Mouse (Mus musculus) embryonic facial prominence, embryonic 10.5 days (tissue): ENCODE data around the gene March1. TPM values are rescaled to one million over a fixed set of nuclear protein-coding genes. Genes with fewer than 3 reads are reported as not detected.

Source experiments
- DNase-seq: peaks from one replicate; pipeline ENCODE4 v3.0.0-alpha.2; 2017; ENCODE audit warnings: low spot score
- H3K27ac ChIP-seq: fragments of 300-500 bp; sonication (generic); replicated peaks from 2 replicates; pipeline ENCODE4 v1.5.1; 2016; ENCODE audit warnings: mild to moderate bottlenecking
- H3K27me3 ChIP-seq: fragments of 300-500 bp; sonication (generic); replicated peaks from 2 replicates; pipeline ENCODE4 v1.6.1; 2016; ENCODE audit warnings: low read depth, mild to moderate bottlenecking; ENCODE audit not compliant: poor library complexity, severe bottlenecking
- H3K36me3 ChIP-seq: fragments of 300-500 bp; sonication (generic); replicated peaks from 2 replicates; pipeline ENCODE4 v1.6.1; 2016; ENCODE audit warnings: mild to moderate bottlenecking, moderate library complexity
- H3K4me1 ChIP-seq: fragments of 300-500 bp; sonication (generic); 2 replicates; pipeline ENCODE4 v1.6.1; 2016
- H3K4me3 ChIP-seq: fragments of 300-500 bp; sonication (generic); 2 replicates; pipeline ENCODE4 v1.5.1; 2016; ENCODE audit warnings: mild to moderate bottlenecking, moderate library complexity
- H3K9me3 ChIP-seq: fragments of 300-500 bp; sonication (generic); 2 replicates; pipeline ENCODE4 v1.6.1; 2016; ENCODE audit warnings: mild to moderate bottlenecking
- WGBS: fragments of 180-500 bp; shearing (Covaris S2); methylation state at CpG from one replicate; pipeline ENCODE4 v1.1.7; 2016; 5-methylcytosine and 5-hydroxymethylcytosine counted together
- polyA plus RNA-seq: library from polyadenylated mRNA; unstranded; fragments of >200 nt; fragmentation: Nextera tagmentation; extraction: Ambion mirVana; gene quantifications from 2 replicates; pipeline ENCODE4 v1.2.1, GENCODE M21; 2016

The March1 gene
- polyA plus RNA-seq, 1 experiment from 2014 or later = 0.51 TPM

GRCm38 (mm10) chr8:66203814-66204438 is 586.2 kb downstream of the March1 start:
- Histone ChIP-seq H3K36me3 (no peaks in the 10 kb centered on the region), H3K27ac (no peak overlapping the region), H3K4me1 (no peaks in the 10 kb centered on the region), H3K27me3 (no peaks in the 10 kb centered on the region), H3K9me3 (no peaks in the 10 kb centered on the region), H3K4me3 (no peak overlapping the region)
- no peak for DNase-seq
- 92% methylated on average over 7 of the region's 7 CpGs for WGBS

DNA sequence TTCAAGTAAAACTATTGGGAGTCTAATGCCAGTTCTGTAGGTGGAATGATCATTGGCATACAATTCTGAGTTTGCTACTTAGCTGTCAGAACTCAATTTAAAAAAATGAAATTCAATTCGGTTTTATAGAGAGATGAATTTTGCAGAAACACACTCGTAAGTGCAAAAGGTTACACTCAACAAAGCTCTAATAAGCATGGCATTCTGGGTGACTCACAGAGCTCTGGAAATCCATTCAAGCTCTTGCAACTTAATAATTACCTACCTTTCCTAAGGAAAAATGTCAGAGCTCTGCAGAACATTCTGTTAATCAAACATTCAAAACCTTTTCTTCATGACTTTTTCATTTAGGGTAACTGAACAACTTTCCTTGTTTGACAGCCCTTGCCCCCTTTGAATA is 591.9 kb downstream of the March1 start:
- no peaks in the 10 kb centered on the region for H3K27me3 ChIP-seq
- no peaks in the 10 kb centered on the region for H3K9me3 ChIP-seq
- no peak for DNase-seq
- no peak overlapping the region for H3K4me3 ChIP-seq
- 82% methylated on average over 2 of the region's 2 CpGs for WGBS
- H3K27ac ChIP-seq = no peak overlapping the region
- no peaks in the 10 kb centered on the region for H3K4me1 ChIP-seq
- H3K36me3 ChIP-seq = no peaks in the 10 kb centered on the region

- Histone ChIP-seq H3K4me3 (no peak overlapping the region), H3K27ac (no peak overlapping the region)
- 91% methylated on average over 2 of the region's 2 CpGs for WGBS
Observed at GRCm38 (mm10) chr8:66210294-66210693, 592.6 kb downstream of the March1 start.

DNA sequence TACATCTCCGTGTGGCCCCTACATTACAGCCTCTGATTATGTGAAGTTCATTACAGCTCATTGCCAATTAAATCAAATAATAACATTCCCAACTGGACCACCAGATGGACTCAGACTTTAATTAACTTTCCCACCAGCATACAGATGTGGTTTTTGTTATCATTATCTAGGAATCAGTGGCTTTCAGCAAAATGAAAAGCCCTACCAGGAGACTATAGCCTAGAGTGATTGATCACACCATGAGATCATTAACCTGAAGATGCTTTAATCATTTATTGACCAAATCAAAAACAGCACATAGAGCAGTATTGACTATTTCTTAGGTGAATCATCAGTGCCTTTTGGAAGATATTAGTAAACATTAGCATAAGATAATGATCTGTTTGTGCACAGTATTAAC is 602.3 kb downstream of the March1 start:
- Histone ChIP-seq H3K36me3 (no peaks in the 10 kb centered on the region), H3K9me3 (no peaks in the 10 kb centered on the region), H3K27me3 (no peaks in the 10 kb centered on the region), H3K4me3 (no peak overlapping the region), H3K27ac (no peak overlapping the region), H3K4me1 (no peaks in the 10 kb centered on the region)
- no peak for DNase-seq
- WGBS = 64% methylated on average over 1 of the region's 1 CpGs

More at GRCm38 (mm10) chr8:66210294-66210693, 592.6 kb downstream of the March1 start:
- H3K36me3 ChIP-seq = no peaks in the 10 kb centered on the region
- no peaks in the 10 kb centered on the region for H3K4me1 ChIP-seq
- DNase-seq = no peak
- H3K9me3 ChIP-seq = no peaks in the 10 kb centered on the region
- H3K27me3 ChIP-seq = no peaks in the 10 kb centered on the region

GRCm38 (mm10) chr8:66229931-66230330 is 612.2 kb downstream of the March1 start:
- Histone ChIP-seq H3K27ac (no peak overlapping the region), H3K9me3 (no peaks in the 10 kb centered on the region), H3K27me3 (no peaks in the 10 kb centered on the region), H3K36me3 (no peaks in the 10 kb centered on the region), H3K4me1 (no peaks in the 10 kb centered on the region), H3K4me3 (no peak overlapping the region)
- DNase-seq = no peak
- WGBS = 71% methylated on average over 2 of the region's 2 CpGs

DNA sequence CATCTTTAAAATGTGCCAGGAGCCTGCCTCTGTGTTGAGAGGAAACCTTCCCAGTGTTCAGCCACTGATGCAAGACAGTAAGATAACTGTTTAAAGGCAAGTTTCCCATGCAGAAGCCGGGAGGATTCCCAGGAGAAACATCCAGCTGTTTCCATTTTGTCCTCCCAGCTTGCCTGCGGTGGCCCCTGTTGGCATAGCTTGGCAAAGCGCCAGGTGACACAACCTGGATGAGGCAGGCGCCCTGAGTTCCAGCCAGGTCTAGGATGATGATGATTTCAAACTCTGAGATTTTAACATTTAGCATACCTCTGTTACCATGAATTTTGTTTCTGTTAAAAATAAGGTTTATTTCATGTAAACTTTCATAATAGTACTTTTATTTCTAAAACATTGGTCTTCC is 651.8 kb downstream of the March1 start:
- Histone ChIP-seq H3K27ac (no peak overlapping the region), H3K4me3 (no peak overlapping the region), H3K36me3 (no peaks in the 10 kb centered on the region), H3K4me1 (no peaks in the 10 kb centered on the region), H3K9me3 (no peaks in the 10 kb centered on the region), H3K27me3 (no peaks in the 10 kb centered on the region)
- DNase-seq = no peak
- 63% methylated on average over 4 of the region's 4 CpGs for WGBS

- Histone ChIP-seq H3K27me3 (no peaks in the 10 kb centered on the region), H3K4me1 (no peaks in the 10 kb centered on the region), H3K9me3 (no peaks in the 10 kb centered on the region), H3K36me3 (no peaks in the 10 kb centered on the region), H3K4me3 (no peak overlapping the region), H3K27ac (no peak overlapping the region)
- no peak for DNase-seq
- WGBS = 86% methylated on average over 2 of the region's 2 CpGs
Observed at GRCm38 (mm10) chr8:66270116-66270515, 652.4 kb downstream of the March1 start.

- no peak for DNase-seq
- Histone ChIP-seq H3K9me3 (no peaks in the 10 kb centered on the region), H3K4me1 (no peaks in the 10 kb centered on the region), H3K27me3 (no peaks in the 10 kb centered on the region), H3K4me3 (no peak overlapping the region), H3K36me3 (no peaks in the 10 kb centered on the region), H3K27ac (no peak overlapping the region)
- WGBS = 94% methylated on average over 7 of the region's 7 CpGs
Observed at GRCm38 (mm10) chr8:66317824-66318223, 700.1 kb downstream of the March1 start.

DNA sequence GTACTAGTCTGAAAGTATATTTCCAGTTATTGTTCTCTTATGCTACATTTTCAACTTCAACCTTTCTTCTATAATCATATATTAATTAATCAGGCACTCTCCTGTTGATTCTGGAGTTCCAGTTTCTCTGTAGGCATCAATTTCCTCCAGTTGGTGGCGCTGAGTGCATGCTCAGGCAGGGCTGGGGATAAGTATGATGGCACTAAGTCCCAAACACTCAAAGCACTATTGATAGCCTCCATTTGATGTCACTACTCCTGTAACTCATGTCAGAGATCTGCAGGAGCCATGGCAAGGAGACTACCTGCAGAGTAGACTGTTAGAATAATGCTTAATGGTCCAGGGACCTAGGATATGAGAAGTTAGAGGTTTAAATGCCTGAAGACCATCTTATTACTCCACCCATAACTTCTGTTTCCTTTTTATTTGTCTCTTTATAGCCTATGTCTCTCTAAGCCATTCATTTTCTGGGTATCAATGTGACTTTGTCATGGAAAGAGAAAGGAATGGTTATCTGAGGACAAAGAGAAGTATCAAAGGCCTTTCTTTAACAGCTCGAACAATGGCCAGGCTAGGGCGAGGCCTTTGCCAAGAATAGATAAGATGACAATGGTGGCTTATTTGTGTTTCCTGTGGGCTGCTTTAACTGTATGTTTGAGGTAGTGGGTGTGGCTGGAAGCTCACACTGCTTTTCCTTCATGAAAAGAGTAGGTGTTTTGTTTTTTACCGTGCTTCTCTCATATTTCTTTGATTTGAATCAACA is 705.5 kb downstream of the March1 start:
- DNase-seq = no peak

GRCm38 (mm10) chr8:66326396-66326795 is 708.7 kb downstream of the March1 start:
- H3K9me3 ChIP-seq = no peaks in the 10 kb centered on the region
- H3K4me1 ChIP-seq = no peaks in the 10 kb centered on the region
- DNase-seq = no peak
- H3K36me3 ChIP-seq = no peaks in the 10 kb centered on the region
- no peaks in the 10 kb centered on the region for H3K27me3 ChIP-seq
- H3K4me3 ChIP-seq = no peak overlapping the region
- H3K27ac ChIP-seq = no peak overlapping the region

More for the DNA sequence above, 705.5 kb downstream of the March1 start:
- H3K27ac ChIP-seq = no peak overlapping the region
- no peaks in the 10 kb centered on the region for H3K4me1 ChIP-seq
- H3K4me3 ChIP-seq = no peak overlapping the region
- no peaks in the 10 kb centered on the region for H3K9me3 ChIP-seq
- WGBS = 64% methylated on average over 4 of the region's 4 CpGs
- no peaks in the 10 kb centered on the region for H3K27me3 ChIP-seq
- H3K36me3 ChIP-seq = no peaks in the 10 kb centered on the region

DNA sequence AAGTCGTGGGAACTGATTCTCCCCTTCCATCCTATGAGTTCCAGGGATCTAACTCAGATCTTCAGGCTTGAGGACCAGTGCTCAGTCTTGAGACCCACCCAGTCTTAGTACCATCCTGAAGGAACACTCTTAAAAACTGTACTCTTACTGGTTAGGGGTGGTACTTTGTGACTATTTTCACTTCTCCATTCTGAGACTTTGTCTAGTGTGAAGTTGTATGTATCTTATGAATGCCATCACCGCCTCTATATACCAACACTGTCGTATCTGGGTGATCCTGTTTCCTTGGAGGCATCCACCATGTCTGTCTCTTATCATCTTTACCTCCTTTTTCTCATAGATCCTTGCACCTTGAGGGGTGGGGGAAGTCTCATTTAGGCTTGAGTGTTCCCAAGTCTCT is 714.5 kb downstream of the March1 start:
- 91% methylated on average over 3 of the region's 3 CpGs for WGBS

GRCm38 (mm10) chr8:66334265-66334664 is 716.6 kb downstream of the March1 start:
- Histone ChIP-seq H3K27ac (no peak overlapping the region), H3K36me3 (no peaks in the 10 kb centered on the region), H3K4me1 (no peaks in the 10 kb centered on the region), H3K4me3 (no peak overlapping the region), H3K9me3 (no peaks in the 10 kb centered on the region), H3K27me3 (no peaks in the 10 kb centered on the region)
- WGBS = 83% methylated on average over 3 of the region's 3 CpGs
- no peak for DNase-seq

More for the DNA sequence above, 714.5 kb downstream of the March1 start:
- Histone ChIP-seq H3K36me3 (no peaks in the 10 kb centered on the region), H3K4me1 (no peaks in the 10 kb centered on the region), H3K4me3 (no peak overlapping the region), H3K27me3 (no peaks in the 10 kb centered on the region), H3K27ac (no peak overlapping the region), H3K9me3 (no peaks in the 10 kb centered on the region)
- DNase-seq = no peak

DNA sequence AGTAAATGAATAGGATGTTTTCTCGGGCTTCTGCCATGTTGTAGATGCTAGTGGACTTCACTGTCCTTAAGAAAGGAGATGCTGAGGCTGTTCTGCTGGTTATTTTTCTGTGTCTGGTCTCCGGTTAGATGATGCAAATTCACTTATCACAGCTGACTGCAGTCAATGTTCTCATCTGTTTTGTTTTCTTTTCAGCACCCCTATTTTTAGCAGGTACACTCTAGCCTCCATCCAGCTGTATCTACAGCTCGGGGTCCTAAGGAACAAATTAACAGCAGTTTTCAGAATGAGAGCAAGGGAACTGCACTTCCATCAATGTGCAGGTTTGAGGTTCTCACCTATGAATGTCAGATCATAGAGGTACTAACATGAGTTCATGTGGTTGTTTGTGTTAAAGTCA is 721.9 kb downstream of the March1 start:
- WGBS = 84% methylated on average over 3 of the region's 3 CpGs
- no peak for DNase-seq
- H3K9me3 ChIP-seq = no peaks in the 10 kb centered on the region
- H3K27me3 ChIP-seq = no peaks in the 10 kb centered on the region
- H3K4me1 ChIP-seq = no peaks in the 10 kb centered on the region
- H3K27ac ChIP-seq = no peak overlapping the region
- no peaks in the 10 kb centered on the region for H3K36me3 ChIP-seq
- no peak overlapping the region for H3K4me3 ChIP-seq
